Mouse (Mus musculus): ENCODE measurements around the gene Mthfd1l.
"Not testable (repeated sequence)": the region's sequence is repeated elsewhere in the genome, so short reads cannot be mapped to it uniquely, and the experiment has no call there.

The Mthfd1l gene

GRCm38 (mm10) chr10:4123280-4123945 is 150.5 kb downstream of the Mthfd1l start:
- not testable (repeated sequence) for DNase-seq

- no peak for DNase-seq
Measured at GRCm38 (mm10) chr10:4124148-4124547, 151.2 kb downstream of the Mthfd1l start.

GRCm38 (mm10) chr10:4125232-4125631 is 152.3 kb downstream of the Mthfd1l start:
- no peak for DNase-seq

- DNase-seq: peak; percentile 38 to 45
Measured at GRCm38 (mm10) chr10:4126335-4127012, 153.6 kb downstream of the Mthfd1l start.

- DNase-seq: no peak
Measured at GRCm38 (mm10) chr10:4128411-4128810, 155.5 kb downstream of the Mthfd1l start.

- DNase-seq: no peak
Measured at GRCm38 (mm10) chr10:4128915-4129314, 156.0 kb downstream of the Mthfd1l start.

- DNase-seq: no peak
Measured at GRCm38 (mm10) chr10:4129461-4129860, 156.5 kb downstream of the Mthfd1l start.

- DNase-seq: no peak
Measured at GRCm38 (mm10) chr10:4130034-4130607, 157.2 kb downstream of the Mthfd1l start.

- DNase-seq: no peak
Measured at GRCm38 (mm10) chr10:4132735-4133134, 159.8 kb downstream of the Mthfd1l start.

- no peak for DNase-seq
Measured at GRCm38 (mm10) chr10:4135100-4135764, 162.3 kb downstream of the Mthfd1l start.

GRCm38 (mm10) chr10:4139531-4139930 is 166.6 kb downstream of the Mthfd1l start:
- no peak for DNase-seq

GRCm38 (mm10) chr10:4141689-4142088 is 168.8 kb downstream of the Mthfd1l start:
- DNase-seq: peak; percentile 47 to 62

- no peak for DNase-seq
Measured at GRCm38 (mm10) chr10:4142816-4143215, 169.9 kb downstream of the Mthfd1l start.

GRCm38 (mm10) chr10:4143381-4143780 is 170.5 kb downstream of the Mthfd1l start:
- DNase-seq: no peak

- DNase-seq: no peak
Measured at GRCm38 (mm10) chr10:4145080-4145807, 172.3 kb downstream of the Mthfd1l start.

- no peak for DNase-seq
Measured at GRCm38 (mm10) chr10:4146947-4147346, 174.0 kb downstream of the Mthfd1l start.

GRCm38 (mm10) chr10:4151159-4151558 is 178.2 kb downstream of the Mthfd1l start:
- no peak for DNase-seq

- DNase-seq: no peak
Measured at GRCm38 (mm10) chr10:4151862-4152776, 179.2 kb downstream of the Mthfd1l start.

- no peak for DNase-seq
Measured at GRCm38 (mm10) chr10:4153031-4153430, 180.1 kb downstream of the Mthfd1l start.

- DNase-seq: no peak
Measured at GRCm38 (mm10) chr10:4154035-4154434, 181.1 kb downstream of the Mthfd1l start.

- DNase-seq: no peak
Measured at GRCm38 (mm10) chr10:4155521-4155920, 182.6 kb downstream of the Mthfd1l start.

- no peak for DNase-seq
Measured at GRCm38 (mm10) chr10:4158533-4158932, 185.6 kb downstream of the Mthfd1l start.
